Mouse (Mus musculus) heart, postnatal 0 days (tissue): ENCODE results near the gene Selenos.

Source experiments
- CTCF ChIP-seq: IDR thresholded peaks from 2 replicates; pipeline ENCODE4 v1.5.1; 2016; ENCODE audit warnings: antibody characterized with exemption, control low read depth, low read depth
- EP300 ChIP-seq: IDR thresholded peaks from 2 replicates; pipeline ENCODE4 v1.6.1; 2016; ENCODE audit warnings: antibody characterized with exemption, low read depth

DNA sequence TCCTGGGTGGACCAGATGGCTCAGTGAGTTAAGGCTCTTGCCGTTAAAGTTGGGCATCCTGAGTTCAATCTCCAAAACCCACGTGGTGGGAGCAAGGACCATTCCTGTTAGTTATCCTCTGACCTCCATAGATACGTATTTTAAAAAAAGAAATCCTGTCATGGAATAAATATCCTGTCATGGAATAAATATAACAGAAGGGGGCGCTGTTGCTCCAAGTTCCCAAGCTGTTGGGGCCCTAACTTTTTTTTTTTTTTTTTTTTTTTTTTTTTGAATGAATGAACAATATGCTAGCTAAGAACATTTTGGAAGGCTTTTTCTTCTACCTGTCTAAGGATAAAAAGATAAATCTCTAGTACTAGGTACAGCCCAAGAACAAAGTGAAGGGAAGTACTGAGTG lies 22.4 kb downstream of the Selenos start:
- peak; percentile 70 for TF ChIP-seq CTCF
- no peak for TF ChIP-seq EP300
